Mouse (Mus musculus) CH12.LX (cell line): ENCODE data around the gene Spata20. TPM values are rescaled to one million over a fixed set of nuclear protein-coding genes. Genes with fewer than 3 reads are reported as not detected.
A peak's percentile ranks its signal among the peaks of the same experiment; 100 is the strongest.

Source experiments
- DNase-seq: peaks from one replicate; pipeline ENCODE4 v3.0.0-alpha.2; 2013; ENCODE audit errors: extremely low read depth
- H3K27ac ChIP-seq: 2 replicates; pipeline ENCODE4 v1.5.1; 2012; ENCODE audit warnings: low read depth, mild to moderate bottlenecking, control low read depth, moderate library complexity; ENCODE audit not compliant: insufficient read depth
- H3K27me3 ChIP-seq: replicated peaks from 2 replicates; pipeline ENCODE3; 2012; ENCODE audit warnings: inconsistent platforms
- H3K36me3 ChIP-seq, 2 experiments: replicated peaks in 1 of 2; 2 replicates each; pipeline versions ENCODE3 to v1.6.1; 2012; ENCODE audit warnings: inconsistent platforms in 1 of 2, low read length in 1 of 2, mild to moderate bottlenecking in 1 of 2, mixed read lengths in 1 of 2, moderate library complexity in 1 of 2; ENCODE audit not compliant: control insufficient read depth in 1 of 2, insufficient read depth in 1 of 2
- H3K4me1 ChIP-seq, 2 experiments: 2 replicates each; pipeline ENCODE4 v1.6.1; 2012; ENCODE audit warnings: inconsistent platforms in 1 of 2, moderate library complexity in 1 of 2; ENCODE audit not compliant: insufficient read depth in 2 of 2, control insufficient read depth in 1 of 2
- H3K4me2 ChIP-seq: 2 replicates; pipeline ENCODE4 v1.6.1; 2012; ENCODE audit warnings: low read depth, mild to moderate bottlenecking, control low read depth; ENCODE audit not compliant: poor library complexity, insufficient read depth, severe bottlenecking
- H3K4me3 ChIP-seq, 3 experiments: fragments of 150-350 bp in 1 of 3; sonication (generic) in 1 of 3; replicated peaks in 1 of 3; 2 replicates each; pipeline versions ENCODE3 to v1.5.1; 2011 to 2012; ENCODE audit warnings: low read depth in 2 of 3, low read length in 2 of 3, mild to moderate bottlenecking in 2 of 3, moderate library complexity in 2 of 3, control low read depth in 1 of 3, improper control_type of control experiment in 1 of 3, inconsistent platforms in 1 of 3, mixed read lengths in 1 of 3; ENCODE audit not compliant: poor library complexity in 1 of 3
- H3K79me2 ChIP-seq: replicated peaks from 2 replicates; pipeline ENCODE4 v1.6.1; 2012; ENCODE audit warnings: mild to moderate bottlenecking, moderate library complexity; ENCODE audit not compliant: control insufficient read depth, poor library complexity, insufficient read depth, severe bottlenecking; ENCODE audit errors: extremely low read depth
- H3K9ac ChIP-seq: 2 replicates; pipeline ENCODE4 v1.6.1; 2012; ENCODE audit warnings: low read depth, mild to moderate bottlenecking, control low read depth, moderate library complexity; ENCODE audit not compliant: insufficient read depth
- H3K9me3 ChIP-seq: replicated peaks from 2 replicates; pipeline ENCODE3; 2012; ENCODE audit warnings: low read length, inconsistent platforms, mixed read lengths
- BHLHE40 ChIP-seq: IDR thresholded peaks from 2 replicates; pipeline ENCODE4 v1.6.1; 2011; ENCODE audit warnings: mild to moderate bottlenecking, low read depth, low read length, improper control_type of control experiment
- CHD1 ChIP-seq: IDR thresholded peaks from 2 replicates; pipeline ENCODE4 v1.6.1; 2012; ENCODE audit warnings: low read depth, low read length, improper control_type of control experiment, inconsistent platforms
- CHD2 ChIP-seq: IDR thresholded peaks from 2 replicates; pipeline ENCODE4 v1.6.1; 2011; ENCODE audit warnings: low read length, improper control_type of control experiment
- CTCF ChIP-seq, 2 experiments: IDR thresholded peaks in 1 of 2; conservative IDR thresholded peaks in 1 of 2; 2 replicates each; pipeline ENCODE4 v1.5.1; 2011 to 2012; ENCODE audit warnings: low read depth in 2 of 2, low read length in 2 of 2, improper control_type of control experiment in 1 of 2, inconsistent platforms in 1 of 2, mild to moderate bottlenecking in 1 of 2, moderate library complexity in 1 of 2
- E2F4 ChIP-seq: IDR thresholded peaks from 2 replicates; pipeline ENCODE4 v1.6.1; 2011; ENCODE audit warnings: low read depth, low read length, improper control_type of control experiment; ENCODE audit not compliant: insufficient replicate concordance
- ELF1 ChIP-seq: IDR thresholded peaks from 2 replicates; pipeline ENCODE4 v1.6.1; 2014; ENCODE audit warnings: low read depth, mild to moderate bottlenecking, inconsistent platforms, low read length, improper control_type of control experiment
- EP300 ChIP-seq: IDR thresholded peaks from 2 replicates; pipeline ENCODE4 v1.6.1; 2011; ENCODE audit warnings: low read length, improper control_type of control experiment
- ETS1 ChIP-seq: conservative IDR thresholded peaks from 2 replicates; pipeline ENCODE4 v1.6.1; 2012; ENCODE audit warnings: low read depth, mild to moderate bottlenecking, inconsistent platforms, low read length, improper control_type of control experiment, moderate library complexity
- GABPA ChIP-seq: IDR thresholded peaks from 2 replicates; pipeline ENCODE4 v1.6.1; 2012; ENCODE audit warnings: low read depth, low read length, improper control_type of control experiment, inconsistent platforms; ENCODE audit not compliant: insufficient replicate concordance
- HCFC1 ChIP-seq: IDR thresholded peaks from 2 replicates; pipeline ENCODE4 v1.6.1; 2012; ENCODE audit warnings: low read depth, mild to moderate bottlenecking, inconsistent platforms, low read length, improper control_type of control experiment
- IRF4 ChIP-seq: IDR thresholded peaks from 2 replicates; pipeline ENCODE4 v1.6.1; 2014; ENCODE audit warnings: low read depth, mild to moderate bottlenecking, inconsistent platforms, low read length, improper control_type of control experiment
- JUN ChIP-seq: IDR thresholded peaks from 2 replicates; pipeline ENCODE4 v1.6.1; 2011; ENCODE audit warnings: low read depth, mild to moderate bottlenecking, low read length, improper control_type of control experiment, moderate library complexity; ENCODE audit not compliant: insufficient read depth
- JUND ChIP-seq: conservative IDR thresholded peaks from 2 replicates; pipeline ENCODE4 v1.6.1; 2011; ENCODE audit warnings: low read depth, low read length, improper control_type of control experiment
- KAT2A ChIP-seq: IDR thresholded peaks from 2 replicates; pipeline ENCODE4 v1.6.1; 2012; ENCODE audit warnings: low read length, improper control_type of control experiment, inconsistent platforms; ENCODE audit not compliant: insufficient replicate concordance
- MAFK ChIP-seq: IDR thresholded peaks from 2 replicates; pipeline ENCODE4 v1.6.1; 2011; ENCODE audit warnings: low read length, improper control_type of control experiment; ENCODE audit not compliant: insufficient replicate concordance
- MAX ChIP-seq: IDR thresholded peaks from 2 replicates; pipeline ENCODE4 v1.6.1; 2011; ENCODE audit warnings: low read length, improper control_type of control experiment
- MAZ ChIP-seq: IDR thresholded peaks from 2 replicates; pipeline ENCODE4 v1.6.1; 2012; ENCODE audit warnings: low read depth, mild to moderate bottlenecking, inconsistent platforms, low read length, improper control_type of control experiment, moderate library complexity
- MEF2A ChIP-seq: IDR thresholded peaks from 2 replicates; pipeline ENCODE4 v1.6.1; 2014; ENCODE audit warnings: low read depth, mild to moderate bottlenecking, inconsistent platforms, low read length, improper control_type of control experiment, borderline replicate concordance
- MXI1 ChIP-seq: IDR thresholded peaks from 2 replicates; pipeline ENCODE4 v1.6.1; 2011; ENCODE audit warnings: mild to moderate bottlenecking, low read depth, low read length, improper control_type of control experiment
- MYC ChIP-seq: IDR thresholded peaks from 2 replicates; pipeline ENCODE4 v1.6.1; 2011; ENCODE audit warnings: low read depth, mild to moderate bottlenecking, improper control_type of control experiment, low read length
- NELFE ChIP-seq: IDR thresholded peaks from 2 replicates; pipeline ENCODE4 v1.6.1; 2011; ENCODE audit warnings: low read depth, low read length, improper control_type of control experiment
- NRF1 ChIP-seq: IDR thresholded peaks from 2 replicates; pipeline ENCODE4 v1.6.1; 2014; ENCODE audit warnings: low read depth, mild to moderate bottlenecking, inconsistent platforms, low read length, improper control_type of control experiment, moderate library complexity
- PAX5 ChIP-seq: IDR thresholded peaks from 2 replicates; pipeline ENCODE4 v1.6.1; 2012; ENCODE audit warnings: low read length, inconsistent platforms, mixed read lengths
- POLR2A ChIP-seq: IDR thresholded peaks from 2 replicates; pipeline ENCODE4 v1.6.1; 2011; ENCODE audit warnings: low read depth, mild to moderate bottlenecking, improper control_type of control experiment, low read length
- POLR2AphosphoS2 ChIP-seq: IDR thresholded peaks from 2 replicates; pipeline ENCODE4 v1.6.1; 2011; ENCODE audit warnings: low read depth, low read length, improper control_type of control experiment
- RAD21 ChIP-seq: IDR thresholded peaks from 2 replicates; pipeline ENCODE4 v1.6.1; 2011; ENCODE audit warnings: low read depth, mild to moderate bottlenecking, low read length, improper control_type of control experiment, moderate library complexity
- RCOR1 ChIP-seq: conservative IDR thresholded peaks from 2 replicates; pipeline ENCODE4 v1.6.1; 2012; ENCODE audit warnings: low read depth, mild to moderate bottlenecking, inconsistent platforms, low read length, improper control_type of control experiment
- SIN3A ChIP-seq: IDR thresholded peaks from 2 replicates; pipeline ENCODE4 v1.6.1; 2012; ENCODE audit warnings: low read length, improper control_type of control experiment, inconsistent platforms
- SMC3 ChIP-seq: IDR thresholded peaks from 2 replicates; pipeline ENCODE4 v1.6.1; 2011; ENCODE audit warnings: low read depth, low read length, improper control_type of control experiment
- TBP ChIP-seq: conservative IDR thresholded peaks from 2 replicates; pipeline ENCODE4 v1.6.1; 2011; ENCODE audit warnings: low read depth, low read length, improper control_type of control experiment
- TCF12 ChIP-seq: IDR thresholded peaks from 2 replicates; pipeline ENCODE4 v1.6.1; 2014; ENCODE audit warnings: low read depth, mild to moderate bottlenecking, inconsistent platforms, low read length, improper control_type of control experiment
- UBTF ChIP-seq: IDR thresholded peaks from 2 replicates; pipeline ENCODE4 v1.6.1; 2012; ENCODE audit warnings: low read depth, mild to moderate bottlenecking, inconsistent platforms, low read length, improper control_type of control experiment, moderate library complexity
- USF1 ChIP-seq: IDR thresholded peaks from 2 replicates; pipeline ENCODE4 v1.6.1; 2014; ENCODE audit warnings: low read depth, mild to moderate bottlenecking, inconsistent platforms, low read length, improper control_type of control experiment
- USF2 ChIP-seq: conservative IDR thresholded peaks from 2 replicates; pipeline ENCODE4 v1.6.1; 2011; ENCODE audit warnings: low read depth, low read length, improper control_type of control experiment
- ZC3H11A ChIP-seq: IDR thresholded peaks from 2 replicates; pipeline ENCODE4 v1.6.1; 2012; ENCODE audit warnings: low read depth, mild to moderate bottlenecking, inconsistent platforms, low read length, improper control_type of control experiment
- ZKSCAN1 ChIP-seq: IDR thresholded peaks from 2 replicates; pipeline ENCODE4 v1.6.1; 2012; ENCODE audit warnings: low read depth, inconsistent platforms, low read length, improper control_type of control experiment, borderline replicate concordance
- ZMIZ1 ChIP-seq: IDR thresholded peaks from 2 replicates; pipeline ENCODE4 v1.6.1; 2012; ENCODE audit warnings: low read depth, mild to moderate bottlenecking, inconsistent platforms, low read length, improper control_type of control experiment
- ZNF384 ChIP-seq: IDR thresholded peaks from 2 replicates; pipeline ENCODE4 v1.6.1; 2012; ENCODE audit warnings: low read depth, low read length, improper control_type of control experiment, inconsistent platforms
- dilution Hi-C: fragments of 300-500 bp; cut with MboI; formaldehyde crosslinking; loops from 2 replicates; pipeline ENCODE4 v1.14.3; 2020; ENCODE audit warnings: low sequenced_read_pairs; ENCODE audit not compliant: extremely low pct_unique_long_range_greater_than_20kb, extremely low pct_ligation_motif_present
- in situ Hi-C: fragments of 300-500 bp; cut with MboI; formaldehyde crosslinking; loops from 3 replicates; pipeline ENCODE4 v1.14.3; 2019; ENCODE audit warnings: low sequenced_read_pairs, low pct_ligation_motif_present, low pct_unique_long_range_greater_than_20kb, mixed read lengths
- polyA plus RNA-seq: library from polyadenylated mRNA; unstranded; fragments of >175 nt; gene quantifications from 2 replicates; pipeline ENCODE4 v1.2.1, GENCODE M21; 2012; ENCODE audit warnings: low read depth; ENCODE audit not compliant: insufficient read length
- total RNA-seq, 2 experiments: library from RNA; depleted of rRNA; stranded (reverse); fragments of 300-350 nt in 1 of 2; fragments of >200 nt in 1 of 2; gene quantifications; 2 replicates each; pipeline ENCODE4 v1.2.3; 2012 to 2014

The Spata20 gene
- total and polyA plus RNA-seq, 3 experiments, result not detected

DNA sequence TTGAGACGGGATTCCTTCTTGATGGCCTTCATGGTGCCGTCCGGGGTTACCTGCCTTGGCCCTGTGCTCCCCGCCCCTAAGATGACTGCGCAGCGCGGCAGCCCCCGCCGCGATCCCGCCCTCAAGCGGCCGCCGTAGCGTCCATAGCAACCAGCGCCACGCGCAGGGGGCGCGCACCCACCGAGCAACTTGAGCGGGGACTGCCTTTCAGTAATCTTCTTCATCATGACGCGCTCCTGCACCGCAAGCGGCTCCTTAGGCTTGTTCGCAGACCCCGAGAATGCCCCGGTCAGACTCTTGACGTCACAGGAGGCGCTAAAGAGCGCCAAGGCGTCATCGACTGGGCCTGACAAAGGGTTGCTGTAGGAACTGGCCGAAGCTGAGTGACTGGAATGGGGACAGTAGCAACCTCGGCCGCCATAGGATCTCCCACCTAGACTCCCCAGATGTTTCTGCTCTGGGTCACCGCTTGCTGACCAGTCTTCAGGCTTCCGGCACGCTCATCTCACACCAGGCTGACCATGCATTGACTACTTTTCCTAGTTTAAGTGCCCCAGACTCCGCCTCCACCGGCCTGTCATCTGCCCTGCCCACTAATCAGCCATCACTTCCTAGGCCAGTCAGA, 35.4 kb upstream of the Spata20 start, which contains the start of gene Mycbpap:
TSS of gene Mycbpap (minus strand) at position 524 of the 625 bp plus-strand sequence.
- dilution Hi-C loops, result no loop called here
- Histone ChIP-seq H3K9ac (peak within 1 kb of the TSS; percentile 66), H3K4me2 (peak within 1 kb of the TSS; percentile 85), H3K4me1 (peaks cover 7 to 29% of the 10 kb centered on the region in 2 experiments), H3K4me3 (peak within 1 kb of the TSS; percentile 38 to 65 (median 55)), H3K36me3 (no peaks in the 10 kb centered on the region), H3K27me3 (peaks cover 10% of the 10 kb centered on the region), H3K27ac (no peak within 1 kb of the TSS), H3K79me2 (no peaks in the 10 kb centered on the region), H3K9me3 (no peaks in the 10 kb centered on the region)
- in situ Hi-C loops, result no loop called here
- TF ChIP-seq ETS1 (no peak), CHD1 (no peak), MXI1 (peak; percentile 98), MYC (peak; percentile 54; the same call in 1 of the 2 replicates), JUN (no peak), NRF1 (peak; percentile 69), PAX5 (no peak), ELF1 (peak; percentile 66), RCOR1 (no peak), CHD2 (no peak), MAFK (no peak), SIN3A (peak; percentile 91), MAX (no peak), JUND (no peak), UBTF (no peak), ZNF384 (no peak), MEF2A (0 out of 2 replicates have a peak, but pooled peaks have one; percentile 20), POLR2A (peak; percentile 61), RAD21 (no peak), MAZ (peak; percentile 61; the same call in 1 of the 2 replicates), GABPA (peak; percentile 21; the same call in 1 of the 2 replicates), TBP (0 out of 2 replicates have a peak, but pooled peaks have one; percentile 23), E2F4 (0 out of 2 replicates have a peak, but pooled peaks have one; percentile 53), USF1 (no peak), ZC3H11A (no peak), TCF12 (0 out of 2 replicates have a peak, but pooled peaks have one; percentile 17), ZKSCAN1 (no peak), NELFE (peak; percentile 44), USF2 (no peak), CTCF (conservative IDR thresholded peaks at IDR 0.05 in 1 of 2, IDR thresholded peaks at IDR 0.05 in 1 of 2; ENCODE audit: low read depth in 2 of 2, low read length in 2 of 2) (no peak; a peak in 1 of 4 replicates), POLR2AphosphoS2 (no peak), SMC3 (no peak), BHLHE40 (peak; percentile 47; the same call in 1 of the 2 replicates), ZMIZ1 (peak; percentile 47; the same call in 1 of the 2 replicates), HCFC1 (peak; percentile 58), EP300 (no peak), KAT2A (no peak), IRF4 (peak; percentile 51)
- DNase-seq, result peak; percentile 42
